Mouse (Mus musculus): Measurements from ENCODE around the gene Psd4. TPM values are rescaled to one million over a fixed set of nuclear protein-coding genes. Genes with fewer than 3 reads are reported as not detected.

Psd4 gene
- polyA plus RNA-seq, 1 experiment from 2014 or later: 0.86 TPM

- no peak overlapping the region for H3K4me3 ChIP-seq
- H3K27ac ChIP-seq: no peak overlapping the region
- no peaks in the 10 kb centered on the region for H3K36me3 ChIP-seq
- peaks cover 9% of the 10 kb centered on the region for H3K4me1 ChIP-seq (replicated peaks)
- no peaks in the 10 kb centered on the region for H3K9me3 ChIP-seq
- DNase-seq (ENCODE audit: low spot score): no peak
- H3K27me3 ChIP-seq (ENCODE audit: insufficient read depth, poor library complexity, severe bottlenecking): peaks cover 28% of the 10 kb centered on the region
- WGBS: 78% methylated on average over 12 of the region's 12 CpGs
Observed at GRCm38 (mm10) chr2:24366214-24366975, 985 bp upstream of the Psd4 start.

- Histone ChIP-seq H3K27ac (no peak overlapping the region), H3K4me3 (peak overlapping the region; percentile 53), H3K36me3 (no peaks in the 10 kb centered on the region), H3K4me1 (replicated peaks) (peaks cover 9% of the 10 kb centered on the region), H3K9me3 (no peaks in the 10 kb centered on the region), H3K27me3 (ENCODE audit: insufficient read depth, poor library complexity, severe bottlenecking) (peaks cover 28% of the 10 kb centered on the region)
- WGBS: 78% methylated on average over 4 of the region's 4 CpGs
- no peak for DNase-seq (ENCODE audit: low spot score)
Observed at GRCm38 (mm10) chr2:24367895-24368261, 498 bp downstream of the Psd4 start.

- Histone ChIP-seq H3K9me3 (no peaks in the 10 kb centered on the region), H3K27ac (no peak overlapping the region), H3K36me3 (no peaks in the 10 kb centered on the region), H3K4me3 (no peak overlapping the region), H3K4me1 (replicated peaks) (no peaks in the 10 kb centered on the region), H3K27me3 (ENCODE audit: insufficient read depth, poor library complexity, severe bottlenecking) (no peaks in the 10 kb centered on the region)
- WGBS: 84% methylated on average over 5 of the region's 5 CpGs
- DNase-seq (ENCODE audit: low spot score): no peak
Observed at GRCm38 (mm10) chr2:24378747-24379450, 11.5 kb downstream of the Psd4 start.

- 77% methylated on average over 9 of the region's 9 CpGs for WGBS
- no peak overlapping the region for H3K27ac ChIP-seq
Observed at GRCm38 (mm10) chr2:24382456-24383230, 15.3 kb downstream of the Psd4 start.

GRCm38 (mm10) chr2:24383636-24384035 is 16.3 kb downstream of the Psd4 start:
- Histone ChIP-seq H3K9me3 (no peaks in the 10 kb centered on the region), H3K4me3 (no peak overlapping the region), H3K4me1 (replicated peaks) (no peaks in the 10 kb centered on the region), H3K27ac (no peak overlapping the region), H3K36me3 (no peaks in the 10 kb centered on the region), H3K27me3 (ENCODE audit: insufficient read depth, poor library complexity, severe bottlenecking) (no peaks in the 10 kb centered on the region)
- no peak for DNase-seq (ENCODE audit: low spot score)
- 82% methylated on average over 3 of the region's 3 CpGs for WGBS

More at GRCm38 (mm10) chr2:24382456-24383230, 15.3 kb downstream of the Psd4 start:
- H3K9me3 ChIP-seq: no peaks in the 10 kb centered on the region
- no peak overlapping the region for H3K4me3 ChIP-seq
- H3K27me3 ChIP-seq (ENCODE audit: insufficient read depth, poor library complexity, severe bottlenecking): no peaks in the 10 kb centered on the region
- no peak for DNase-seq (ENCODE audit: low spot score)
- no peaks in the 10 kb centered on the region for H3K4me1 ChIP-seq (replicated peaks)
- H3K36me3 ChIP-seq: no peaks in the 10 kb centered on the region

- H3K36me3 ChIP-seq: no peaks in the 10 kb centered on the region
- H3K27ac ChIP-seq: no peak overlapping the region
- H3K9me3 ChIP-seq: no peaks in the 10 kb centered on the region
- no peak overlapping the region for H3K4me3 ChIP-seq
- H3K4me1 ChIP-seq (replicated peaks): no peaks in the 10 kb centered on the region
- no peaks in the 10 kb centered on the region for H3K27me3 ChIP-seq (ENCODE audit: insufficient read depth, poor library complexity, severe bottlenecking)
- DNase-seq (ENCODE audit: low spot score): no peak
Observed at GRCm38 (mm10) chr2:24384393-24384792, 17.0 kb downstream of the Psd4 start.

- no peaks in the 10 kb centered on the region for H3K9me3 ChIP-seq
- no peak for DNase-seq (ENCODE audit: low spot score)
- H3K27me3 ChIP-seq (ENCODE audit: insufficient read depth, poor library complexity, severe bottlenecking): no peaks in the 10 kb centered on the region
- no peaks in the 10 kb centered on the region for H3K36me3 ChIP-seq
- WGBS: 84% methylated on average over 14 of the region's 14 CpGs
- H3K4me3 ChIP-seq: no peak overlapping the region
- H3K27ac ChIP-seq: no peak overlapping the region
- H3K4me1 ChIP-seq (replicated peaks): no peaks in the 10 kb centered on the region
Observed at GRCm38 (mm10) chr2:24385111-24385961, 18.0 kb downstream of the Psd4 start.

- Histone ChIP-seq H3K27ac (no peak overlapping the region), H3K4me1 (replicated peaks) (no peaks in the 10 kb centered on the region), H3K4me3 (no peak overlapping the region), H3K9me3 (no peaks in the 10 kb centered on the region), H3K27me3 (ENCODE audit: insufficient read depth, poor library complexity, severe bottlenecking) (no peaks in the 10 kb centered on the region), H3K36me3 (no peaks in the 10 kb centered on the region)
- WGBS: 87% methylated on average over 21 of the region's 21 CpGs
- DNase-seq (ENCODE audit: low spot score): no peak
Observed at GRCm38 (mm10) chr2:24386158-24386963, 19.0 kb downstream of the Psd4 start.

GRCm38 (mm10) chr2:24386964-24387320 is 19.6 kb downstream of the Psd4 start:
- DNase-seq (ENCODE audit: low spot score): no peak
- H3K4me1 ChIP-seq (replicated peaks): no peaks in the 10 kb centered on the region
- 89% methylated on average over 2 of the region's 2 CpGs for WGBS
- no peak overlapping the region for H3K4me3 ChIP-seq
- H3K36me3 ChIP-seq: no peaks in the 10 kb centered on the region
- H3K27ac ChIP-seq: no peak overlapping the region
- no peaks in the 10 kb centered on the region for H3K9me3 ChIP-seq
- H3K27me3 ChIP-seq (ENCODE audit: insufficient read depth, poor library complexity, severe bottlenecking): no peaks in the 10 kb centered on the region

GRCm38 (mm10) chr2:24387361-24388283 is 20.2 kb downstream of the Psd4 start:
- Histone ChIP-seq H3K4me1 (replicated peaks) (no peaks in the 10 kb centered on the region), H3K36me3 (no peaks in the 10 kb centered on the region), H3K4me3 (no peak overlapping the region), H3K27me3 (ENCODE audit: insufficient read depth, poor library complexity, severe bottlenecking) (no peaks in the 10 kb centered on the region), H3K27ac (no peak overlapping the region), H3K9me3 (no peaks in the 10 kb centered on the region)
- no peak for DNase-seq (ENCODE audit: low spot score)
- WGBS: 95% methylated on average over 4 of the region's 4 CpGs

- Histone ChIP-seq H3K36me3 (no peaks in the 10 kb centered on the region), H3K4me3 (no peak overlapping the region), H3K27ac (no peak overlapping the region), H3K27me3 (ENCODE audit: insufficient read depth, poor library complexity, severe bottlenecking) (no peaks in the 10 kb centered on the region), H3K9me3 (no peaks in the 10 kb centered on the region), H3K4me1 (replicated peaks) (no peaks in the 10 kb centered on the region)
- WGBS: 88% methylated on average over 2 of the region's 2 CpGs
- DNase-seq (ENCODE audit: low spot score): no peak
Observed at GRCm38 (mm10) chr2:24393251-24393650, 25.9 kb downstream of the Psd4 start.

Measured in hindbrain, embryonic 10.5 days (tissue).